Mouse (Mus musculus) embryonic facial prominence, embryonic 14.5 days (tissue): ENCODE measurements around the gene Nova2. TPM values are rescaled to one million over a fixed set of nuclear protein-coding genes. Genes with fewer than 3 reads are reported as not detected.

Experiments used
- ATAC-seq: fragments of 200-750 bp; cut with Nextera tagmentation; 2 replicates; pipeline ENCODE4 v1.8.0; 2017; ENCODE audit warnings: low read depth, moderate number of reproducible peaks, moderate TSS enrichment
- DNase-seq: peaks from one replicate; pipeline ENCODE4 v3.0.0-alpha.2; 2015; ENCODE audit warnings: low spot score
- H3K27ac ChIP-seq: fragments of 300-500 bp; sonication (generic); replicated peaks from 2 replicates; pipeline ENCODE4 v1.5.1; 2014; ENCODE audit warnings: low read depth, mild to moderate bottlenecking, low read length, moderate library complexity
- H3K27me3 ChIP-seq: fragments of 300-500 bp; sonication (generic); replicated peaks from 2 replicates; pipeline ENCODE4 v1.6.1; 2014; ENCODE audit warnings: low read length; ENCODE audit not compliant: control insufficient read depth, insufficient read depth
- H3K36me3 ChIP-seq: fragments of 300-500 bp; sonication (generic); 2 replicates; pipeline ENCODE4 v1.6.1; 2014; ENCODE audit warnings: low read length, mixed read lengths; ENCODE audit not compliant: control insufficient read depth, insufficient read depth
- H3K4me1 ChIP-seq: fragments of 300-500 bp; sonication (generic); 2 replicates; pipeline ENCODE4 v1.6.1; 2014; ENCODE audit warnings: antibody characterized with exemption, low read length; ENCODE audit not compliant: control insufficient read depth, insufficient read depth
- H3K4me2 ChIP-seq: fragments of 300-500 bp; sonication (generic); 2 replicates; pipeline ENCODE4 v1.6.1; 2014; ENCODE audit warnings: low read depth, mild to moderate bottlenecking, low read length, moderate library complexity, mixed read lengths
- H3K4me3 ChIP-seq: fragments of 300-500 bp; sonication (generic); 2 replicates; pipeline ENCODE4 v1.5.1; 2014; ENCODE audit warnings: low read depth, mild to moderate bottlenecking, low read length
- H3K9ac ChIP-seq: fragments of 300-500 bp; sonication (generic); 2 replicates; pipeline ENCODE4 v1.6.1; 2014; ENCODE audit warnings: low read depth, mild to moderate bottlenecking, low read length, moderate library complexity, mixed read lengths
- H3K9me3 ChIP-seq: fragments of 300-500 bp; sonication (generic); 2 replicates; pipeline ENCODE4 v1.6.1; 2016; ENCODE audit warnings: low read length; ENCODE audit not compliant: control insufficient read depth
- WGBS: fragments of 180-500 bp; shearing (Covaris S2); extraction: QIAGEN DNeasy Blood & Tissue Kit; methylation state at CpG from one replicate; pipeline ENCODE4 v1.1.7; 2014; 5-methylcytosine and 5-hydroxymethylcytosine counted together
- polyA plus RNA-seq: library from polyadenylated mRNA; unstranded; fragments of >200 nt; fragmentation: Nextera tagmentation; extraction: Ambion mirVana; gene quantifications from 2 replicates; pipeline ENCODE4 v1.2.1, GENCODE M21; 2014

Gene Nova2
- polyA plus RNA-seq, 1 experiment from 2014 or later = 0.81 TPM

- no peak for ATAC-seq
- Histone ChIP-seq H3K4me3 (no peak overlapping the region; the same call in 1 of the 2 replicates), H3K4me1 (peaks cover 11% of the 10 kb centered on the region), H3K4me2 (peak overlapping the region; percentile 69; the same call in 1 of the 2 replicates), H3K9me3 (no peaks in the 10 kb centered on the region), H3K27ac (no peak overlapping the region), H3K9ac (no peak overlapping the region), H3K36me3 (peaks cover 2% of the 10 kb centered on the region; the same call in 1 of the 2 replicates), H3K27me3 (no peaks in the 10 kb centered on the region)
- WGBS = 42% methylated on average over 2 of the region's 2 CpGs
- no peak for DNase-seq
Observed at GRCm38 (mm10) chr7:19012882-19013281, 87.2 kb downstream of the Nova2 start.

GRCm38 (mm10) chr7:19014452-19014851 is 88.8 kb downstream of the Nova2 start:
- Histone ChIP-seq H3K4me1 (peaks cover 11% of the 10 kb centered on the region), H3K9me3 (no peaks in the 10 kb centered on the region), H3K4me3 (no peak overlapping the region), H3K9ac (no peak overlapping the region), H3K27me3 (no peaks in the 10 kb centered on the region), H3K4me2 (no peak overlapping the region), H3K27ac (no peak overlapping the region), H3K36me3 (no peaks in the 10 kb centered on the region)
- DNase-seq (no peak), ATAC-seq (no peak)
- WGBS = 61% methylated on average over 15 of the region's 15 CpGs

Other genes with a start within 250 kb of the Nova2 start
- not detected in 2 replicates for gene Psg20, start 239.7 kb upstream of the Nova2 start, polyA plus RNA-seq
- not detected in 2 replicates for gene Psg22, start 207.8 kb upstream of the Nova2 start, polyA plus RNA-seq
- gene Psg19, start 127.4 kb upstream of the Nova2 start, polyA plus RNA-seq = not detected in 2 replicates
- gene Psg17, start 104.3 kb upstream of the Nova2 start, polyA plus RNA-seq = 0.10 TPM in 1 of 2 replicates, not detected in the other
- 0.52 and 0.58 TPM in 2 replicates for gene Mill2, start 85.9 kb upstream of the Nova2 start, polyA plus RNA-seq
- gene Pglyrp1, start 54.6 kb upstream of the Nova2 start, polyA plus RNA-seq = 5.3 and 10.0 TPM in 2 replicates
- 19.4 and 22.5 TPM in 2 replicates for gene Ccdc61, start 15.5 kb upstream of the Nova2 start, polyA plus RNA-seq
- not detected in 2 replicates for gene Nanos2, start 61.5 kb downstream of the Nova2 start, polyA plus RNA-seq
- gene Mypop, start 65.4 kb downstream of the Nova2 start, polyA plus RNA-seq = 4.0 and 4.2 TPM in 2 replicates
- 26.6 and 27.4 TPM in 2 replicates for gene Irf2bp1, start 78.2 kb downstream of the Nova2 start, polyA plus RNA-seq
- 0.56 and 1.6 TPM in 2 replicates for gene Foxa3, start 97.7 kb downstream of the Nova2 start, polyA plus RNA-seq
- gene Sympk, start 98.5 kb downstream of the Nova2 start, polyA plus RNA-seq = 23.6 and 23.8 TPM in 2 replicates
- gene Rsph6a, start 128.8 kb downstream of the Nova2 start, polyA plus RNA-seq = not detected in 2 replicates
- gene Dmwd, start 150.3 kb downstream of the Nova2 start, polyA plus RNA-seq = 20.2 and 22.6 TPM in 2 replicates
- 43.3 and 58.2 TPM in 2 replicates for gene Dmpk, start 158.0 kb downstream of the Nova2 start, polyA plus RNA-seq
- gene Six5, start 168.7 kb downstream of the Nova2 start, polyA plus RNA-seq = 13.4 and 16.3 TPM in 2 replicates
- 1.7 and 2.6 TPM in 2 replicates for gene Gm4969, start 192.5 kb downstream of the Nova2 start, polyA plus RNA-seq
- gene Fbxo46, start 194.0 kb downstream of the Nova2 start, polyA plus RNA-seq = 9.1 and 9.2 TPM in 2 replicates
- gene Qpctl, start 223.4 kb downstream of the Nova2 start, polyA plus RNA-seq = 11.1 and 13.2 TPM in 2 replicates
- gene Snrpd2, start 223.8 kb downstream of the Nova2 start, polyA plus RNA-seq = 130 and 131 TPM in 2 replicates
- gene Gipr, start 240.2 kb downstream of the Nova2 start, polyA plus RNA-seq = 0.37 and 0.60 TPM in 2 replicates